Mouse (Mus musculus) gastrocnemius, postnatal 14 days (tissue): Measurements from ENCODE around the gene Gpr55. TPM values are rescaled to one million over a fixed set of nuclear protein-coding genes. Genes with fewer than 3 reads are reported as not detected.
A peak's percentile ranks its signal among the peaks of the same experiment; 100 is the strongest.
"Not testable (repeated sequence)": the region's sequence is repeated elsewhere in the genome, so short reads cannot be mapped to it uniquely, and the experiment has no call there.

Source experiments
- DNase-seq: peaks from one replicate; pipeline ENCODE4 v3.0.0; 2021; ENCODE audit warnings: mixed read lengths
- intact Hi-C: fragments of 180-260 bp; cut with DNase I; formaldehyde crosslinking; loops from one replicate; pipeline ENCODE4 v1.15.1; 2025; ENCODE audit warnings: low total_unique reads
- long read RNA-seq, 2 experiments: library from polyadenylated mRNA; stranded (forward); transcript quantifications; one replicate each; pipeline ENCODE4 v2.0.0; 2021
- total RNA-seq, 2 experiments: library from RNA; stranded (reverse); gene quantifications; 2 replicates each; pipeline ENCODE4 v1.2.3; 2021

The Gpr55 gene
- total RNA-seq = not detected
- long read RNA-seq, experiment 1 = 0 reads
- long read RNA-seq, experiment 2 = 0 reads

DNA sequence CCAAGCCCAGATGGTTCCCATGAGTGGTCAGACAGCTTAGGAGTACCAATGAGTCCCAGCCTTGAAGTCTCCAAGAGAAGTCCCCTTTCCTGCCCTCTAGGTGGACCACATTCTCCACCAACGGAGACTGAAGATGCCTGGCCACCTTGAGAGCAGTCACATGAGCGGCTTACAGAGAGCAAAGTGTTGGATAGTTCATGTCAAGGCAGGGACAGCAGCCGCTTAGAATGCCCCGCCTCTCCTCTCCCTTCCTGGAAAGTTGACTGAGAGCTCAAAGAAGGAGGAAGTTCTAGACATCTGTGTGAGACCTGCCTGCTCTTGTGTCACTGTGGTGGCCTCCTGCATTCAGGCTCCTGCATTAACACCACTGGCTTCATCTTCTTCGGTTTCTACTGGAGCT, at the start of gene Gpr55:
Gene Gpr55, minus strand, starts transcription at position 135 of the 400 bp plus-strand sequence.
- DNase-seq = no peak

DNA sequence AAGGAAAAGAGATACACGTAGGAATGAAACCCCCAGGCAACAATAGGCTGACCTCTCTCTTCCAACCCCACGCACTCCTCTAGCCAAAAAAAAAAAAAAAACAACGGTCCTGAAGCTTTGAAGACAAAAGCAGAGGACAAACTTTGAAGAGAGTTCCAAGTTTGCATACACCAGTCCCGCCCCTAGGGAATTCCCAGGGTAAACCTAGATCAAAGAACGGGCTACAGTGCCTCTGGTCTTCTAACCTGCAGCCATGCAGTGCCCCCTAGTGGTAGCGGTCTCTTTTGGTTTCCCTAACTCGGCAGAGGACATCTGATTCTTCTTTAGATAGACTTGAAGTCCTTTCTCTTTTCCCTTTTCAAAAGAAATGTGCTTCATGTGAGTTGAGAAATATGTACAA, 47.0 kb upstream of the Gpr55 start:
- DNase-seq = peak; percentile 87
- intact Hi-C loops = loop anchor here (2.0 kb wide), 1 partner anchor 155 kb away; no protein-coding TSS in a partner anchor

More for the DNA sequence above, at the start of gene Gpr55:
- intact Hi-C loops = no loop called here

DNA sequence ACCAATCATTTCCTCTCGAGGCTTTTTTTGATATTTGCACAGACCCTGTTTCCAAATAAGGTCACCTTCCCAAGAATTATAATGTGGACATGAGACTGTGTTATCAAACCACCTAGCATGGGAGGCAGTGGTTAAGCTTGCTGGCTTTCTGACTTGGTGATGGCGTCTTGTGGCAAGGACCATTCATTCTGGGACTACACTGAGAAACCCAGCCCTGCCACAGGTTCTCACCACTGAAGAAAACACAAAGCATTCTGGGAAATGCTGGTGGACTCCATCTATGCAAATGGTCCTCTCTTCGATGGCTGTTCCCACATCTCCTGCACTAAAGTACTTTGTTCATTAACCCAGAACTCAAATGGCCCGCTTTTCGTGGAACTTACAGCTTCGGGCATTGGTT, 45.2 kb upstream of the Gpr55 start:
- intact Hi-C loops = loop anchor here (2.0 kb wide), 1 partner anchor 153 kb away; no protein-coding TSS in a partner anchor
- DNase-seq = no peak

DNA sequence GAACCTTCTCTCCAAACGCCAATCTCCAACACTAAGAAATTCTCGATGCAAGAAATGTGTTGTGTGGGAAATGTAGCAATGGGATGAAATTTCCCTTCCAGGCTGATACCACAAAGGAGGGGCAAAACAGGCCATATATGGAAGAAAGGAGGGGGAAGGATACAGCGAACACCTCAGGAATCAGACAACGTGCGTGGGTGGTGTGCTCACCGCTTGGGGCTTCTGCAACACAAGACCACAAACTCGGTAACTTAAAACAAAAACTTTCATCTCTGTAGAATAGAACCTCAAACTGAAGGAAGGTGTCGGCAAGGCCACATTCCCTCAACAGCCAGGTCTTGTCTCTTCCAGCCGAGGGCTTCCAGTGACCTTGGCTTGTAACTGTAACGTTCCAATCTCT, 44.7 kb upstream of the Gpr55 start:
- no peak for DNase-seq
- intact Hi-C loops = loop anchor here (2.0 kb wide), 1 partner anchor 67 kb away; no protein-coding TSS in a partner anchor

DNA sequence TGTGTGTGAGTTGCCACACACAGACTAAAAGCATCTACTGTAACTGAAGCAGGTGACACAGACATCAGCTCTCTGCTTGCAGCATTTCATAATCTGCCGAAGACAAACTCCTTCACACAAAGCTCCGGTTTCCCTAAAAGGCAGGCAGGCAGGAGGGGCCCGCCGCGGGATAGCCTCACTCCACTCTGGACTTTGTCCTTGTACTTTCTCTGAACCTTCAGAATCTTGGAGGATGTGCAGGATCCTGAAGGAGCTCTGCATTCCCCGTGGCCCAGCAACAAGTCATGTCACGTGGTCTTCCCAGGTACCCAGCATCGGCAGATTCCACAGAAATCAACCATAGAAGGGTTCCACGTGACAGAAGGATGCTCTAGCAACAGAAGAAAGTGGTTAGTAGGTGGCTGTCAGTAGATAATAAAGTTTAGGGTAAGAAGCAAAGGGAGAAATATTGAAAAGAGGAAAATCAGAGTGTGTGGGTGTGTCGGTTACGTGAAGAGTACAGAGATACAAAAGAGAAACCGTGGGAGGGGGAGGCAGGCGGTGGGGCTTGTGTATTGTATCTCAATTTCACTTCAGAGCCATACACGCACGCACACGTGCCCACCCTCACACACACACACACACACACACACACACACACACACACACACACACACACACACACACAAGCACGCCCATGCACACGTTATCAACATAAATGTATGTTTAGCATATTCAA, 39.2 kb upstream of the Gpr55 start:
- DNase-seq = no peak
- intact Hi-C loops = no loop called here

DNA sequence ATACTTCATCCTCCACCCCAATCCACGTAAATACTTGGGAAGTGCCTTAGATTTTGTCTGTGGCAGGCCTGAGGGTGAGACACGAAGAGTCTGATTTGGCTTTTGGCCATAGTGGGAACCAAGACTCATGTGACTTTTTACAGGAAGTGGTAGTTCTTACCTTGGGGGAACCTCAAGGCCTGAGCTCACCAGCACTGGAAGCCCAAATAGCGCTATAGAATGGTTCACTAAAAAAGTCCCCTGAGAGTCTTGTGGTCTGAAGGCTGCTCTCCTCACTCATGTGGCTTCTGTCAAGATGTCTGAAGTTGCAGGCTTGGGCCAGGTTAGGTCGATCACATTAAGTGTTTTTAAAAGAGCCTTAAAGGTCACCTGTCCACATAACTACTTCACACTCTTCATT, 37.2 kb upstream of the Gpr55 start:
- intact Hi-C loops = no loop called here
- no peak for DNase-seq

DNA sequence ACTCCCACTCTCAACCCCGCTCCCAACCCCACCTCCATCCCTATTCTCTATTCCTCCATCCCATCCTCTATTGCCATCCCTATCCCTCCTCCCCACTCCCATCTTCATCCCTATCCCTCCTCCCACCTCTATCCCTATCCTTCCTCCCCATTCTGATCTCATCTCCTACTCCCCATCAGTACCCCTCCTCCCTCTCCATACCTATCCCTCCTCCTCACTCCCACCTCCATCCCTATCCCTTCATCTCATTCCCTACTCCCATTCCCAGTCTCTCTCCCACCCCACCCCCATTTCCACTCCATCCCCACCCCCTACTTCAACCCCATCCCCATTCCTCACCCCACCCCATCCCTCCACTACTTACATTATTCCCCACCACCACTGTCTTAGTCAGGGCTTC, 36.4 kb upstream of the Gpr55 start:
- intact Hi-C loops = no loop called here
- no peak for DNase-seq

DNA sequence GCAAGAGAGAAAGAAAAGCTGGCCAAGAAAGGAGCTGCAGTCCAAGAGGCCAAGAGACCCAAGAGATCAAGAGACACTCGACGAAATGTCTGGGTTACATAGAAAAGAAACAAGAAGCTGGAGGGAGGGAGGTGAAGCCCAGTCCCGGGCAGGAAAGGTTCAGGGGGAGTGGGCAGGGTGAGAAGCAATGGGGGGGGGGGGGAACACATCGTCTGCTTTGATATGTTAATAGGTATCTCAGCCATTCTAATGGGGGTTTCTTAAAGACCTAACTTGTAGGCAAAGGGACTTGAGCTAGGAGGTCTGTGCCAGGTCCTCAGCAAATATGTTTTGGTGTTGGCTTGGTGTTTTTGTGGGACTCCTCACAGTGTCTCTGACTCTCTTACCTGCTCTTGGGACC, 32.7 kb upstream of the Gpr55 start:
- DNase-seq = no peak
- intact Hi-C loops = no loop called here

DNA sequence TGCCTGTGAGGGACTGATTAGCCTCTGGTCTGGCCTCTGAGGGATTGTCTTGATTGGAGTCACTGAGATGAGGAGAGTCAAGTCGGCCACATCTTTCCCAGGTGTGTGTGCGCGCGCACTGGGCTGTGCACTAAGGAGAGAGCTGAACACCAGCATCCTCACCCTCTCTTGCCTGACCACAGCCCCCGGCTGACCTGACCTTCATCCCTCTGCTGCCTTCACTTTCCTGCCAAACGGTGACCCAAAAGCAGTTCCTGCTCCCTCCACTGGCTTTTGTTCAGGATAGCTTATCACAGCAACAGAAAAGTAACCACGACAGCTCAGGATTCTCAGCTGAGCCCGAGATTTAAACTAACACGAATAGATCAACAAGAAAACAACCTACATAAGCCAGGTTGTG, 31.4 kb upstream of the Gpr55 start:
- DNase-seq = no peak

DNA sequence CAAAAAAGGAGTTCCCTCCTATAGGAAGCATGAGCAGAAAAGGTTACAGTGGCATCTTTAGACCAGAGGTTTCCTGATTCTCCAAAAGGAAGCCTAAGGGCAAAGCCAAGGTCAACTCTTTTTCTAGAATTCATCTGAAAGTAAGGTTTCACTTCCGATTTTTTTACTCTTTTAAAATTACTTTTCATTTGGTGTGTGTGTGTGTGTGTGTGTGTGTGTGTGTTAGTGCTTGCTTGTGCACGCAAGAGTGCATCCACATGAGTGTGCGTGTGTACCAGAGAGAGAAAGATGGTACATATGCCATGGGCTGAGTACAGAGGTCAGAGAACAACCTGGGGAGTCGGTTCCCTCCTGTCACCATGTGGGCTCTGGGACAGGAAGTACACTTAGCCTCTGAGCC, 28.1 kb upstream of the Gpr55 start:
- intact Hi-C loops, DNase-seq: not testable (repeated sequence)

More for the DNA sequence above, 31.4 kb upstream of the Gpr55 start:
- intact Hi-C loops = no loop called here

DNA sequence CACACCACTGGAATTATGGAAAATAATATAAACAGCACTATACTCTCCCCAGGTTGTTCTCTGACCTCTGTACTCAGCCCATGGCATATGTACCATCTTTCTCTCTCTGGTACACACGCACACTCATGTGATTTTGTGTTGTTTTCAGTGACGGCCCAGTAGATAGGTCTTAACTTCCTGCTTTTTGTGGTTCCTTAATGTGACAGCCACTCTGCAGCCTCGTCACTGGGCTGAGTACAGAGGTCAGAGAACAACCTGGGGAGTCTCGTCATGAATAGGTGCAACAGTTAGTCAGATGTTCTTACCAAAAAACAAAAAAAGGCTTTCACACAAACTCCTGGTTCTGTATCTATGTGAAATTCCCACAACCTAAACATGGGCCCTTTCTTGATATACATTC, 27.5 kb upstream of the Gpr55 start:
- intact Hi-C loops = no loop called here
- DNase-seq = no peak

DNA sequence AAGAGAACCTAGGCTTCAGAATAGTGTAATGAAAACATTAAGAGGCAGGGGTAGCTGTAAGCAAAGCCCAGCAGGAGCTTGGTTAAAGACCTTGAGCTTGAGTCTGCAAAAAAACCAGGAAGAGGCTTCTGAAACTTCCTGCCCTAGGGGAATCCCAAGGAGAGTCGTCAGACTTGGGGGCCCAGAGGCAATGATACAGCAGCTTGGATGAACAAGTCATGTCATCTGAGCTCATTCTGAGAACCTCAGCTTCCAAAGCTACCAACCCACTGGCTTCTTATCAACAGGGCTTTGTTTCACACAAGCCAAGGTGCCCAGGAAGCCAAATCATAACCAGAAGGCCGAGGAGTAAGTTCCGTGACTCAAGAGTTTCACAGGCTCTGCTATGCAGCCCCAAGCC, 25.0 kb upstream of the Gpr55 start:
- no peak for DNase-seq
- intact Hi-C loops = no loop called here

DNA sequence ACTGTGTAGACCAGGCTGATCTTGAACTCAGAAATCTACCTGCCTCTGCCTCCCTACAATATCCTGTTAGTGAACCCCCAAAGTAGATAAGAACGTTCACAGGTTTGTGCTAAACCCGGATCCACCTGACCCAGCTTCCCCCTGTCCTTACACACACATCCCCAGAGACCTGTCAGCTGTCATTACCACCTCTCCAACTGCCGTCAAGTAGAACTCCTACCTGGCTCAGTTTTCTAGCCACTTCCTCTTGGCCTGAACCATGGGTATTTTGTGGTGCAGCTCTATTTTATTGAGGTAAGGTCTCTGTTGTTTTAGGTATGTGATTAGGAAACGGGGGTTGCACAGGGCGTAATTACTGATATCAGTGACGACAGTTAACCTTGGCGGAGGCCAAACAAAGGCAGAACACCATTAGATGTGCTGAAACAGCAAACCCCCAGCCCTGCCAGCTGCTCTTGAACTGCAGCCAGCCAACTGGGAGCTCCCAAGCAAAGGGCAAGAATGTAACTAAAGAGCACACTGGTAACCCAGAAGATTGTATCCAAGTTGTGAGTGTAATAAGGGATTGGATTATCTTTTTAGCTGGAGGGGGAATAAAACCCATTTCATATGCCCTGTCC, 21.0 kb upstream of the Gpr55 start:
- DNase-seq = peak; percentile 39
- intact Hi-C loops = no loop called here

DNA sequence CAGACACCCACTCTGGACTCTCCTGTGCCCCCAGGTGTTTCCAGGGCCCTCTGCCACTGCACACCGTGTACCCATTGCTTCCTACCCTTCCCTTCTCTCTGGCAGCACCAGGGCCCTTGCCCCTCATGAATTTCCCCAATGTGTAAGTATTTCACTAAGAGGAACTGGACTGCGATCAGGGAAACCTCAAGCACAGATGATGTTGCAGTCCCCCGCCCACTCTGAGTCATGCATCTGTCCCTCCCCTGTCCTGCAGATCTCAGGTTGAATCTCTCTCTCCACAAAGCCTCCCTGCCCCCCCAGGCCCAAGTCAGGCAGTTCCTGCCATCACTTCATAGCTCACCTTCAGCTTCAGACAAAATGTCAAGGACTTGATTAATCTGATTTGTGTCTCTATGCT, 16.9 kb upstream of the Gpr55 start:
- intact Hi-C loops = no loop called here
- DNase-seq = no peak

DNA sequence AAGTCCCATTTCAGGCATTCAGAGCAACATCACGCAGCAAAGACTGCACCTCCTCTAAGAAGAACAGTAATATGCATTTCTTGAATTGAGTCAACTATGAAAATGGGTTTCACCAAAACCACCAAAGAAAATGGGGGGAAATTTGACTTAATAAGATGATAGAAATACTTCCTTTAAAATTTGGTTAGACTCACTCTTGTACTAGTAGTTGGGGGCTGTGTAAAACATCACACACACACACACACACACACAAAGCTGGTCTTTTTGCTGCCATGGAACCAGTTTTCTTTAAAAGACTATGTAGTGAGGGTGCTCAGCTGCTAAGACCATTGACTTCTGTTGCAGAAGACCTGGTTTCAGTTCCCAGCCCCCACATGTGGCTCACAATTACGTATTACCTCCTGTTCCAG, 12.7 kb upstream of the Gpr55 start:
- no peak for DNase-seq
- intact Hi-C loops = no loop called here

DNA sequence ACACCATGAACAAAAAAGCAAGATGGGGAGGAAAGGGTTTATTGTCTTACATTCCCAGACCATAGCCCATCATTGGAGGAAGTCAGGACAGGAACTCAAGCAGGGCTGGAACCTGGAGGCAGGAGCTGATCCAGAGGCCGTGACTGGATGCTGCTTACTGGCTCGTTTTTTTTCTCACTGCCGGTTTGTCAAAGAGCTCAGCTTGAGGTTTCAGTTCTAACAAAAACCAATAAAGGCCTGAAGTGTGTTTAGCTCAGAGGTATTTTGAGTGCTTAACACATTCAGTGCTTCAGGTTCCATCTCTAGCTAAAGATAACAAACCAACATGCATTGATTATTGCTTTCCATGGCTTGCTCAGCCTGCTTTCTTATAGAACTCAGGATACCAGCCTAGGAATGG, 11.5 kb upstream of the Gpr55 start:
- no peak for DNase-seq
- intact Hi-C loops = no loop called here

DNA sequence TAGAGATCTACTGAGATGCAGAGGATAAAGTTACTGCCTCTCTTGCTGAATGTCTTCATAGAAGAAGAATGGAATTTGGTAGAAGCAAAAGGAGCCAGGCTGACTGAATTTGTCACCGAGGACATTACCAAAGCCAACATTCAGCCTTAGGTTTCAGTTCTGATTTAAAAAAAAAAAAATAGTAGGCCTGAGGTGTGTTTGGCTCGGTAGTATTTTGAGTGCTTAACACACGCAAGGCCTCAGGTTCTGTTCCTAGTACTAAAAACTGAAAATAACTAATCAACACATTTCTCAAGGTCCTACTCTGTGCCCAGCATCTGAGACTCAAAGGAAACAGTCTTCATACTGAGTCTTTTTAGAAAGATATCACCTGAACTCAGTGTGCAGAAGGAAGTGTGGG, 10.3 kb upstream of the Gpr55 start:
- intact Hi-C loops = no loop called here
- no peak for DNase-seq

DNA sequence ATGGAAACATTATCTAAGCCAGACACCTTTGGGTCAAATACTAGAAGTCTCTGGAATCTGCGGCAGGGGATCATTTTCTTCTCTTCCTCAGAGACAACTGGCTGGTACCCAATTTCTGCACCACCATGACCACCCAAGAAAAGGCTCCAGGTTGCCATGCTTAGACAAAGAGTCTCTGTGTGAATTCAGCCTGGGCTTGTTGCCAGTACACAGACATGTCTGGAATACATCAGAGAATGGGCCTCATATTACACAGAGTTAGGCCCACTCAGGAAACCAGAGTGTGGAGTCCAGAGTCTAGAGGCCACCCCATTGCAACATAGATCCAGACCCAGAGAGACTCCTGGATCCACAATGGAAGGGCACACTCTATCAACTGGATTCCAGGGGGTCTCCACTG, 8.7 kb upstream of the Gpr55 start:
- DNase-seq = no peak
- intact Hi-C loops = no loop called here

DNA sequence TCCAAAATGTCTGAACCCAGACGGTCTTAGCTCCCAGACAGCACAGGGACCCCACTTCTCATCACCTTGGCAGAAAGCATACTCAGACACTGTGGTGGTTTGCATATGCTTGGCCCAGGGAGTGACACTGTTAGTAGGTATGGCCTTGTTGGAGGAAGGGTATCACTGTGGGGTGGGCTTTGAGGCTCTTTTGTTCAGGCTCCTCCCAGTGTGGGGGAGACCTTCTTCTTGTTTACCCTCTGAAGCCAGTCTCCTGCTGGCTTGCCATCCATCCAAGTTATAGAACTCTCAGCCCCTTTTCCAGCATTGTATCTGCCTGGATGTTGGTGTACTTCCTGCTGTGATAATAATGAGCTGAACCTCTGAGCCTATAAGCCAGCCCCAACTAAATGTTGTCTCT, 8.3 kb upstream of the Gpr55 start:
- intact Hi-C loops = no loop called here
- no peak for DNase-seq

DNA sequence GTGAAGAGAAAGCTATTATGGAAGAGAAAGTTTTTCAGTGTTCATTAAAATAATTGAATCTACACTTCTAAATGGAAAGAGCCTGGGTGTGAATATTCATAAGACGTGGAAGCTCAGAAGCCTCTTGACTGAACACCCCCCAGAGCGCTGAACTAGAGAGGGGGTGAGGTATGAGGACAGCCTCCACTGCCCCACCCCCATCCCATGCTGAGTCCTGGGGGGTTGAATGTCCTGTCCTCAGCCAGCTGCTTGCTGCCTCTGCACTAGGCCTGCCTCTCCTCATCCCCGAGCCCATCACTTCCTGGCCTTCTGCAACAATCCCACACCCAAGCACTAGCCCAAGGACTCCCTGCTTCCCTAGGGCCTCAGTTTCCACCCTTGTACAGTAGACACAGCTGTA, 5.0 kb upstream of the Gpr55 start:
- intact Hi-C loops = no loop called here
- DNase-seq = no peak

DNA sequence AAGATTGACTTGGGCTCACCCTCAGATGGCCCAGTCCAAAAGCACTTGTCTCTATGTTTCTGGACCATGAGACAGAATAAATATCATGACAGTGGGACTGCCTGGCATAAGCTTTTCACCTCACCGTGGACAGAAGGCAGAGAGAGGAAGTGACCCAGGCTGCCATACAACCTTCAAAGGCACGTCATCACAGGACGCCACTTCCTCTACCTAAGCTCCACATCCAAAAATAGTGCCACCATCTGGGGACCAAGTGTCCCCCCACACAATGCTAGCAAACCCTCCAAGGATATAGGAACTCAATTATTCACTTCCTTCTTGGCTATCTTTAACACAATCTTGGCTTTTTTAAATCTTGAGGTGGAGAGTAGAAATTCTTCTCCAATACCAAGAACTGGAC, 1.3 kb upstream of the Gpr55 start:
- intact Hi-C loops = no loop called here
- DNase-seq = no peak
